Mouse (Mus musculus) midbrain, postnatal 0 days (tissue): ENCODE results near the gene Cntn2. TPM values are rescaled to one million over a fixed set of nuclear protein-coding genes. Genes with fewer than 3 reads are reported as not detected.

ENCODE experiments used
- ATAC-seq: fragments of 200-750 bp; cut with Nextera tagmentation; 2 replicates; pipeline ENCODE4 v1.8.0; 2017; ENCODE audit warnings: moderate number of reproducible peaks, mild to moderate bottlenecking, moderate TSS enrichment, moderate library complexity; ENCODE audit not compliant: low FRiP score
- DNase-seq: peaks from one replicate; pipeline ENCODE4 v3.0.0-alpha.2; 2015; ENCODE audit warnings: low spot score
- H3K27ac ChIP-seq: fragments of 300-500 bp; sonication (generic); 2 replicates; pipeline ENCODE4 v1.5.1; 2014; ENCODE audit warnings: low read depth, mild to moderate bottlenecking, low read length, mixed read lengths
- H3K27me3 ChIP-seq: fragments of 300-500 bp; sonication (generic); 2 replicates; pipeline ENCODE4 v1.6.1; 2014; ENCODE audit warnings: low read length, control low read depth, mixed read lengths; ENCODE audit not compliant: insufficient read depth
- H3K36me3 ChIP-seq: fragments of 300-500 bp; sonication (generic); 2 replicates; pipeline ENCODE4 v1.6.1; 2014; ENCODE audit warnings: low read length, control low read depth, mixed read lengths; ENCODE audit not compliant: insufficient read depth
- H3K4me1 ChIP-seq: fragments of 300-500 bp; sonication (generic); 2 replicates; pipeline ENCODE4 v1.6.1; 2014; ENCODE audit warnings: mild to moderate bottlenecking, control low read depth, antibody characterized with exemption, low read length, mixed read lengths; ENCODE audit not compliant: insufficient read depth
- H3K4me2 ChIP-seq: fragments of 300-500 bp; sonication (generic); 2 replicates; pipeline ENCODE4 v1.6.1; 2014; ENCODE audit warnings: low read depth, mild to moderate bottlenecking, low read length, mixed read lengths; ENCODE audit not compliant: poor library complexity, severe bottlenecking
- H3K4me3 ChIP-seq: fragments of 300-500 bp; sonication (generic); 2 replicates; pipeline ENCODE4 v1.5.1; 2014; ENCODE audit warnings: low read depth, mild to moderate bottlenecking, low read length, moderate library complexity
- H3K9ac ChIP-seq: fragments of 300-500 bp; sonication (generic); replicated peaks from 2 replicates; pipeline ENCODE4 v1.6.1; 2014; ENCODE audit warnings: mild to moderate bottlenecking, low read length, moderate library complexity, mixed read lengths; ENCODE audit not compliant: poor library complexity, severe bottlenecking
- H3K9me3 ChIP-seq: fragments of 300-500 bp; sonication (generic); 2 replicates; pipeline ENCODE4 v1.6.1; 2016; ENCODE audit warnings: low read length, control low read depth
- CTCF ChIP-seq: IDR thresholded peaks from 2 replicates; pipeline ENCODE4 v1.5.1; 2016; ENCODE audit warnings: antibody characterized with exemption, mild to moderate bottlenecking
- WGBS: fragments of 180-500 bp; shearing (Covaris S2); extraction: QIAGEN DNeasy Blood & Tissue Kit; methylation state at CpG from one replicate; pipeline ENCODE4 v1.1.7; 2014; 5-methylcytosine and 5-hydroxymethylcytosine counted together
- polyA plus RNA-seq: library from polyadenylated mRNA; unstranded; fragments of >200 nt; fragmentation: Nextera tagmentation; extraction: Ambion mirVana; gene quantifications from 2 replicates; pipeline ENCODE4 v1.2.1, GENCODE M21; 2015
- total RNA-seq: library from RNA; depleted of rRNA; stranded (reverse); fragments of >200 nt; gene quantifications from 2 replicates; pipeline ENCODE4 v1.2.3, GENCODE M21; 2014

Gene Cntn2
- total and polyA plus RNA-seq, 2 experiments from 2014 or later = 15.6 to 69.2 TPM

GRCm38 (mm10) chr1:132562337-132562795, 19.3 kb upstream of the Cntn2 start:
- 14% methylated on average over 10 of the region's 10 CpGs for WGBS
- H3K9me3 ChIP-seq = no peaks in the 10 kb centered on the region
- H3K36me3 ChIP-seq = no peaks in the 10 kb centered on the region
- H3K9ac ChIP-seq = no peak overlapping the region
- no peak for TF ChIP-seq CTCF
- ATAC-seq (no peak), DNase-seq (peak; percentile 69)
- H3K27me3 ChIP-seq = no peaks in the 10 kb centered on the region
- peak overlapping the region; percentile 18; the same call in 1 of the 2 replicates for H3K27ac ChIP-seq
- H3K4me3 ChIP-seq = no peak overlapping the region
- H3K4me2 ChIP-seq = no peak overlapping the region
- H3K4me1 ChIP-seq = peaks cover 4% of the 10 kb centered on the region; the same call in 1 of the 2 replicates

GRCm38 (mm10) chr1:132560907-132561700, 18.0 kb upstream of the Cntn2 start:
- H3K36me3 ChIP-seq = no peaks in the 10 kb centered on the region
- H3K27ac ChIP-seq = no peak overlapping the region
- H3K9ac ChIP-seq = no peak overlapping the region
- H3K4me2 ChIP-seq = no peak overlapping the region
- ATAC-seq = no peak; the same call in 1 of the 2 replicates
- peak; percentile 79 for DNase-seq
- TF ChIP-seq CTCF = no peak
- no peak overlapping the region for H3K4me3 ChIP-seq
- peaks cover 4% of the 10 kb centered on the region; the same call in 1 of the 2 replicates for H3K4me1 ChIP-seq
- H3K27me3 ChIP-seq = no peaks in the 10 kb centered on the region
- 58% methylated on average over 8 of the region's 8 CpGs for WGBS
- H3K9me3 ChIP-seq = no peaks in the 10 kb centered on the region

DNA sequence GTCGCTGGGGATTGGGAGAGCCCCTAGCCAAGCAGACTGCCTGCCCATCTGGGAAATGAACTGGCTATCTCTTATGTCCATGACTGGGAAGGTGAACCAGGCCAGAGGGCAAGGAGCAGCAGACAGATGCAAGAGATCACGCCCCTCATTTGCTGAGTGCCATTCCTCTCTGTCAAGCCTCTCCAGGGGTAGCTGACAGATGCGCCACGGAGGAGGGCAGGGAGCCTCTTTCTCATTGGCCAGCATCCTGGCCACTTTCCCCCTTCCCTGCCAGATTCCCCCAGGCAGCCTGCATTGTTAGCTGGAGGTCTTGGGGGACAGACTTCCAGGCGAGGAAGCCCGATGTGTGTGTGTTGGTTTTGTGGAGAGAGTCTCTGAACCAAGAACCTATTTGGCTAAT, 16.0 kb upstream of the Cntn2 start:
- Histone ChIP-seq H3K9ac (no peak overlapping the region), H3K4me1 (peaks cover 4% of the 10 kb centered on the region; the same call in 1 of the 2 replicates), H3K4me3 (no peak overlapping the region), H3K36me3 (no peaks in the 10 kb centered on the region), H3K27me3 (no peaks in the 10 kb centered on the region), H3K27ac (no peak overlapping the region), H3K9me3 (no peaks in the 10 kb centered on the region), H3K4me2 (no peak overlapping the region)
- no peak for ATAC-seq
- DNase-seq = no peak
- 12% methylated on average over 6 of the region's 6 CpGs for WGBS
- TF ChIP-seq CTCF = no peak

- 16% methylated on average over 9 of the region's 9 CpGs for WGBS
- H3K4me1 ChIP-seq = peaks cover 4% of the 10 kb centered on the region; the same call in 1 of the 2 replicates
Observed at GRCm38 (mm10) chr1:132557901-132558631, 15.0 kb upstream of the Cntn2 start.

GRCm38 (mm10) chr1:132543789-132544188, 733 bp upstream of the Cntn2 start:
- Histone ChIP-seq H3K36me3 (no peaks in the 10 kb centered on the region), H3K9me3 (no peaks in the 10 kb centered on the region), H3K9ac (no peak overlapping the region), H3K27ac (no peak overlapping the region), H3K4me1 (peaks cover 22% of the 10 kb centered on the region), H3K4me3 (no peak overlapping the region), H3K4me2 (no peak overlapping the region), H3K27me3 (no peaks in the 10 kb centered on the region)
- no peak for DNase-seq
- no peak for TF ChIP-seq CTCF
- no peak for ATAC-seq
- WGBS = 64% methylated on average over 8 of the region's 8 CpGs

More at GRCm38 (mm10) chr1:132557901-132558631, 15.0 kb upstream of the Cntn2 start:
- Histone ChIP-seq H3K9ac (no peak overlapping the region), H3K4me2 (no peak overlapping the region), H3K36me3 (no peaks in the 10 kb centered on the region), H3K4me3 (no peak overlapping the region), H3K27me3 (no peaks in the 10 kb centered on the region), H3K9me3 (no peaks in the 10 kb centered on the region), H3K27ac (no peak overlapping the region)
- TF ChIP-seq CTCF = 0 out of 2 replicates have a peak, but pooled peaks have one; percentile 5
- DNase-seq = peak; percentile 83
- peak; percentile 48; the same call in 1 of the 2 replicates for ATAC-seq
